Mouse (Mus musculus) MEL (cell line): ENCODE measurements around the gene Sez6l.

Experiments
- EP300 ChIP-seq, 2 experiments: IDR thresholded peaks; 2 replicates each; pipeline ENCODE4 v1.6.1; 2011; ENCODE audit warnings: improper control_type of control experiment in 2 of 2, low read length in 2 of 2, low read depth in 1 of 2, mild to moderate bottlenecking in 1 of 2
- RCOR1 ChIP-seq: IDR thresholded peaks from 2 replicates; pipeline ENCODE4 v1.6.1; 2012; ENCODE audit warnings: low read depth, mild to moderate bottlenecking, inconsistent platforms, low read length, improper control_type of control experiment
- ZKSCAN1 ChIP-seq: IDR thresholded peaks from 2 replicates; pipeline ENCODE4 v1.6.1; 2012; ENCODE audit warnings: low read depth, mild to moderate bottlenecking, inconsistent platforms, low read length, improper control_type of control experiment, moderate library complexity

DNA sequence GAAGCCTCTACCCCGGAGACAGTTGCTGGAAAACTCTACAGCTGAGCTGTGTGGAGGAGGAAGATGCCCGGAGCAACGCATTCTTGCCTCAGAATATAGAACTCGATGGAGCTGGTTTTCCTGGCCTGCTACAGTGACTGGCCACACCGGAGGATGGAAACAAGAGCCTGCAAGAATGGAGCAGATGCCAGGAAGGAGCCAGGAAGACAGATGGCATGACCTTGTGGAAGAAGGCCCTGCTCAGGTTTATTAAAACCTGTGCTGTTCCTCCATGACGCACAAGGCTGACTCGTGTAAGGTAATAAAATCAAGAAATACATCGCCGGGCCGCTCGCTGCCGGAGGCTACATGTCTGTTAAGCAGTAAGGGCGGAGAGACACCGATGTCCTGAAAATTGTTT lies 28.4 kb upstream of the Sez6l start:
- no peak for TF ChIP-seq ZKSCAN1
- TF ChIP-seq EP300 (IDR thresholded peaks at IDR 0.05; ENCODE audit: low read depth in 1 of 2, low read length in 2 of 2), result no peak
- no peak for TF ChIP-seq RCOR1
